Mouse (Mus musculus): ENCODE results near the gene Gna15.
A peak's percentile ranks its signal among the peaks of the same experiment; 100 is the strongest.

- TF ChIP-seq CTCF (IDR thresholded peaks at IDR 0.05; ENCODE audit: low read depth): peak; percentile 57
- no peak for TF ChIP-seq EP300 (IDR thresholded peaks at IDR 0.05; ENCODE audit: low read depth)
Observed at GRCm38 (mm10) chr10:81498316-81499249, 25.4 kb downstream of the Gna15 start.
